Mouse (Mus musculus) cerebellum, adult 2 months (tissue): ENCODE measurements at regions not wholly inside any gene's neighbourhood (a gene's known extent, or its start where the extent isn't known, plus 50 kb on each side); places are given as distances from the start of the nearest gene placed in this dataset.

ENCODE experiments used
- CTCF ChIP-seq: fragments of 200-500 bp; IDR thresholded peaks from 2 replicates; pipeline ENCODE4 v1.5.1; 2011; ENCODE audit warnings: low read depth, mild to moderate bottlenecking, control low read depth, low read length, moderate library complexity, borderline replicate concordance; ENCODE audit not compliant: insufficient read depth
- POLR2A ChIP-seq: fragments of 200-500 bp; IDR thresholded peaks from 2 replicates; pipeline ENCODE4 v1.6.1; 2011; ENCODE audit warnings: low read length, control low read depth, borderline replicate concordance; ENCODE audit not compliant: insufficient read depth

DNA sequence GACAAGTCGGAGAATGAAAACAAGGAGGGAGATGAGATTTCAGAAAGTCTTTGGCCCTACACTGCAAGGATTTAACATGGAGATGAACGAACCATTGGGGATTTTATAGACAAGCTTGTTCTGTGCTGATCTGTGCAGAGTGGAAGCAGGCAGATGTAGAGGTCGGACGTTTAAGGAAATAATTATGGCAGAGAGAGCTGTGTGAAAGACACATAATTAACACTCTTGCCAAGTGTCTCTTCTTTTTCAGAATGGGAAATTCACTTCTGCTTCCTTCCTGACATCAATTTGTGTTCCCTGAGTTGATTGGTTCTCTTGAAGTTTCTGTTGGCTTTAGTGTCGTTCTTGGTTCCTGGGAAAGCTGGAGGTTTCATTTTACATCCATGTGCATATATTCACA lies 302.3 kb upstream of the Nmur2 start:
- TF ChIP-seq POLR2A (no peak), CTCF (no peak)
